Mouse (Mus musculus) liver, adult 2 months (tissue): ENCODE measurements around the gene Gm340.

Experiments used
- CTCF ChIP-seq: fragments of 200-500 bp; IDR thresholded peaks from 2 replicates; pipeline ENCODE4 v1.5.1; 2011; ENCODE audit warnings: low read depth, low read length, control low read depth
- POLR2A ChIP-seq: fragments of 200-500 bp; IDR thresholded peaks from 2 replicates; pipeline ENCODE4 v1.6.1; 2011; ENCODE audit warnings: low read length, control low read depth; ENCODE audit not compliant: insufficient read depth; ENCODE audit errors: extremely low read depth

GRCm38 (mm10) chr19:41617102-41617501 is 34.9 kb downstream of the Gm340 start:
- no peak for TF ChIP-seq CTCF
- TF ChIP-seq POLR2A: no peak
